Mouse (Mus musculus): ENCODE measurements around the gene Dscaml1.
A peak's percentile ranks its signal among the peaks of the same experiment; 100 is the strongest.

The Dscaml1 gene

DNA sequence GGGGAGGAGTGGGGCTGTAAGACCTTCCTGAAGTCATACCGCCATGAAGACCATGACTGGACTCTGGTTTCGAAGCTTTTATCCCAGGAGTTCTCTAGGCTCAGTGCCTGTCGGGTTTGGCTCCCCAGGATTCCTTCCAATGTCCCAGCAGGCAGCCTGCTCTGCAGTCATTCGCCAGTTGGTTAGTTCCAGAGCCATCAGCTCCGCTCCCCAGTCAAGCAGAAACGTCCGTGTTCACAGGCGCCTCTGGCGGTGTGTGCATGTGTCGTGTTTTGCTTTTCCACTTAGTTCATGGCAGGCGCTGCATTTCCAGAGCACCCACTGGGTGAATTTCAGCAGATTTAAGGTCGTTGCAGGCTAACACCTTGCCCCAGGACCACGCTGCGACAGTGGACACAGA is 31.9 kb downstream of the Dscaml1 start:
- DNase-seq, result no peak

DNA sequence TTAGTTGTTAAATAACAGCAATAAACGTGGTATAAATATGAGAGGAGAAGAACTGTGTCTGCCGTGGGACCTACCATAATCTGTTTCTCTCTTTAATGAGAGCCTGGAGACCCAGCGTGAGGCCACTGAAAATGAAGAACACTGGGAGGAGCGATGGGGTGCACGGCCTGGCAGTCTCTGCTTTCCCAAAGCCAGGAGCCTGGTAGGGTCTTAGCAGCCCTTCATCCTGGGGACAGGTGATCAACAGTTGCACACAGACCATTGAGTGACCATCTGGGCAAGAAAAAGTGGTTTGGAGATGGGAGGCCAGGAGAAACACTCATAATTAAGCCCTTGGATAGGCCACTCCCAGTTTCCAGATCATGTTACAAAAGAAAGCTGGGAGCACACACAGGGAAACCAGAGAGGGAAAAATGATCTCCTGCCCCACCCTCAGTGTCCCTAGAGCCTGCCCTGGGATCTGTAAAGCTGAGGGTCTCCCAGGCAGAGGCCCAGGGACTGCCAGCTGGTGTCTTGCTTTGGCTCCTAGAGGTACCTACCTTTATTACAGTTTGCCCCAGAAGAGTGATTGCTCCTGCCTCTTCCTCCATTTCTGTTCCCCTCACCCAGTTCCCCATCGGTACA is 39.1 kb downstream of the Dscaml1 start:
- DNase-seq, result no peak

- no peak for DNase-seq
These were observed 41.8 kb downstream of the Dscaml1 start for GRCm38 (mm10) chr9:45468235-45468634.

- DNase-seq, result no peak
These were observed 44.5 kb downstream of the Dscaml1 start for GRCm38 (mm10) chr9:45470746-45471471.

DNA sequence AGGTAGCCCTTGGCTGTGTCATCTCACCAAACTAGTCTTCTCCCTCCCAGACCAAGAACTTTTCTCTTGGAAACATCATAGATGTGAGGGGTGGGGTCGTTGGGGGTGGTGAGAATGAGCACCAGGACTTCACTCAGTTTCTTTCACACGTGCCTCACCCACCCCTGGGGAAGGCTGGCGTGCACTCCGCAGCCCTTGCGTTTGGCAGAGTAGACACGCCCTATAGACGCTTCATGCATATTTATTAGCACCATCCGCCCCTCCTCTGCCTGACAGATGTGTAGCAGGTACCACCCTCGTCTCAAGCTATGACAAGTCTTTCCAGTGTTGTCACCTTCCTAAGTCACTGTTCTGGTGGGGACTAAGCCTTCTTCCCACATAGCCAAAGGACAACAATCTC is 45.3 kb downstream of the Dscaml1 start:
- DNase-seq, result no peak

DNA sequence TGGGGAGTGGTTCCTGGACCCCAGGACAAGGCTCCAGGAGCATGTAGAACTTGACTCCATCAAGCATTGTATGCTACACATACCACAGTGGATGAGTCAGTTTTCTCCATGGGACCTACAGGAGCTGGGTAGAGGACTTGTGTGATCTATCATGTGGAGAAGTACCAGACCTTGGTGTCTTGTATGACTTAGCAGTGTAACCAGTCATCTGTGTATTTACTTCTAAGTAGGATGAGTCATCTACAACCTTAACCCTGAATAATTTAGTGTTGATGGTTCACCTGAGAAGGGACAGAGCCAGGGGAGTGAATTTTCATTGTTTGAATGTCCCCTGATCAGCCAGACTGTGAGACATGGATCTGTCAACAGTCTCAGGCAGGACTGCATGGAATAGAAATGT is 48.4 kb downstream of the Dscaml1 start:
- no peak for DNase-seq

GRCm38 (mm10) chr9:45480936-45481335 is 54.5 kb downstream of the Dscaml1 start:
- DNase-seq, result no peak

DNA sequence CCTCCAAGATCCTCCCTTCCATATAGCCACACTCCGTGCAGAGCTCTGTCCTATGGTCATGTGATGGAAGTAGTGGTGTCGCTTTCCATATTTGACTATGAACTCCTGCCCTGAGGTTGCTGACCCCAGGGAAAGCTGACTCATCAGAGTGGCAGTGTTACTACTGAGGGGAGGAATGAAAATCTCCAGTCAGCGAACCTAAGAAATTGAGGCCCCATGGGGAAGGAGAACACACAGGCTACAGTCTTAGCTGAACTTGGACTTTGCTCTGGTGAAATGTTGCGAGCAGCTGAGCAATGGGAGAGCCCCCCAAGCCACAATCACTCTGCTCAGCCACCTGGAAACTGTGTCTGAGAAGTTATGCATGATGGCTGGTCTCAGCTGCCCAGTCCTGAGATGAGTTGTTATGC is 60.2 kb downstream of the Dscaml1 start:
- DNase-seq, result no peak

GRCm38 (mm10) chr9:45487179-45487801 is 60.9 kb downstream of the Dscaml1 start:
- no peak for DNase-seq

GRCm38 (mm10) chr9:45490899-45491298 is 64.5 kb downstream of the Dscaml1 start:
- DNase-seq, result no peak

GRCm38 (mm10) chr9:45494889-45495288 is 68.5 kb downstream of the Dscaml1 start:
- DNase-seq, result no peak

DNA sequence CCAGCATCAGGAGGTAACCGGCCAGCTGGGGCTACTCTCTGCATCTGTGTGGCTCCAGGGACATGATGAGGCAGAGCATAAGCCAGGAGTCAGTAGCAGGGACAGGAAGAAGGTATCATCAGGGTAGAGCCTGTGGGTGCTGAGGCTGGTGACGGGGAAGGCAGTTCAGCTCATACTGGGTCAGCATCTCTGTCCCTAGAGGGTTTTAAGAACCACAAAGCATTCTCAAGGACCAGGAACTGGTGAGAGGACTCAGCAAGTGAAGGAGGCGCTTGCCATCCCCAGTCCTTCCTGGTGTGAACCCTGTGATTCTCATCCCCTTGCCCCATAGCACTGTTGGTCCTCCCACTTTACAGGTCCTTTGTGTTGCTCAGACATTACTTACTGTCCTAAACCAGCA is 69.9 kb downstream of the Dscaml1 start:
- DNase-seq, result no peak

DNA sequence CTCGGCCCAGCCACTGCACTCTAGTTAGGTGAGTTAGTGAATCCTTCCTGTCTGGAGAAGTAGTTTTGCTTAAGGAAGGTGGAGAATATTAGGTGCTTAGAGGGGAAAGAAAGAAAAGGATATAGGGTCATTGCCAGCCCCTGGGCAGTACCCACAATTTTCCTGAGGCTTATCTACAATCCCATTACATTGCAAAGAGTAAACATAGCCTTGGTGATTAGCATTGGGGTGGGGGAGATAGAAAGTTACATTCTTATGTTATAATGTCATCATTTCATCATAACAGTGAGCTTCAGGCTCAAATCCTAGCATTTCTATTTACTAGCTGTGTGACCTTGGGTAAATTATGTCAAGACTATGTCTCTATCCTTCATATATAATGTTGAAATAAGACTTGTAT is 70.5 kb downstream of the Dscaml1 start:
- DNase-seq, result no peak

GRCm38 (mm10) chr9:45499267-45499666 is 72.8 kb downstream of the Dscaml1 start:
- no peak for DNase-seq

DNA sequence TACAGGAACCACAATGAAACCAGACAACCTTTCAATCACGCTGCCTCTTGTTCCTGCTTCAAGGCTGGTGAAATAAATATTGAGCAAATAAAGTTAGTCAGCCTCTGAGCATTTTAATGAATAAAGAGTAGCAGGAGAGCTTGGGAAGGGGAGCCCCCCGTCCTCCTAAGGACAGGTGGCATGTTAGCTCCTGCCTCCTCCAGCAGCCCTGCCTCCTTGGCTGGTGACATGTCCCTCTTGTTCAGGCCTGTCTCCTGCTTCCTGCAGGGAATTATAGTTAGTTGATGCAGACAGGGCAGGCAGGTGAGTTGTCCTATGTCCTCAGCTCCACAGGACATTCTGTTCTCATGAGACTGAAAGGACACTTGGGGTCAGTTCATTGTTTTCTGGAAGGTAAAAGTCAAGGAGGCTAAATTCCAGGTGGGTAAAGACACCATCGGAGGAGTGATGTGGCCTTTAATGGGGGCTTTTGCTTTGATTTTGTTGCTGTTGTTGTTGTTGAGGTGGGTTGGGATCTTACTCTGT is 73.7 kb downstream of the Dscaml1 start:
- DNase-seq, result no peak

- no peak for DNase-seq
These were observed 75.0 kb downstream of the Dscaml1 start for GRCm38 (mm10) chr9:45501295-45501927.

DNA sequence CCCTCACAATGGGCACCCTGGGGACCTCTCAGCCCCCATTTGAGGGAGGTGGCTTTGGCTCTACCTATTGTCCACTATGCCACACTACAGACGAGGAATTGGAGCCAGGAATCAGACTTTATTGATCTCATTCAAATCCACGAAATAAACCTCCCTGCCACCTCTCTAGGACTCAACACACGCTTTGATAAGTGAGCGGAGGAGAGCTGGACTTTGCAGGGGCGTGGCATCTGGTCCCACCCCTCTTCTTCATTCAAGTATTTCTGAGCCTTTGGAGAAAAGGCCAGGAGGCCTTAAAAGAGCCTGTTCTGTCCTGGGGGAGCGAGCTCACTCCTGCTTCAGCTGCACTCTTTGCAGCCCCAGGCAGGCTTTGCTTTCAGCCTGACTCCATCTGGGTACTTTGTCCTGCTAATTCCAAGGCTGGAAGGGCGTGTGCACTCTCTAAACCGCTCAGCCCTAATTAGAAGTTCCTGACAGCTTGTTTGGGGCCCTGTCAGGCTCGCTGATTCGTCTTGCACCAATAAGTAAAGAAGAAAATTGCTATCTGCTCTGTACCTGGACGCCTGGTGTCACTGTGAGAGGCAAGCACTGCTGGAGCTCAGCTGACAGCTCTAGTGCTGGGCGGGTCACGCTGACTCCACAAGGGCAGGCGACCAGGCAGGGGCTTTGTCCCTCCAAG is 75.7 kb downstream of the Dscaml1 start:
- peak; percentile 17 for DNase-seq

- DNase-seq, result peak; percentile 50
These were observed 78.5 kb downstream of the Dscaml1 start for GRCm38 (mm10) chr9:45504977-45505376.

- peak; percentile 29 for DNase-seq
These were observed 79.1 kb downstream of the Dscaml1 start for GRCm38 (mm10) chr9:45505487-45505939.

DNA sequence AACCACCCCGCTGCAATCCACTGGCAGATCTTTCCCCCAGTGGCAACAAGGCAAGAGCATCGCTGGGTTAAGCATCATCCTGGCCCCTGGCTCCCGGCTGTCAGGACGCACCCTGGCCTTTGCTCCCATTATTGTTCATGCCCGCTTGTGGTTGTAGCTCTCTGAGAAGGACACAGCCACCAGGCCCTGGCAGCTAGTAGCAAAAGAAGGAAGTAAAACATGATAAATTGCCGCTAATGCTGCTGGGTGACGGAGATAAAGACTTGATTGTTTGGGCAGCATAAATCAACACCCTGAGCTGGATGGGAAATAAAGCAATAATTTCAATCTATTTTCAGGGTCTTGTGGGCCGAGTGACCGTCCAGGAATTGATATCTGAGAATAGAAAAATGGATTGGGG is 81.1 kb downstream of the Dscaml1 start:
- DNase-seq, result peak; percentile 16

- DNase-seq, result no peak
These were observed 84.5 kb downstream of the Dscaml1 start for GRCm38 (mm10) chr9:45510806-45511546.
